Mouse (Mus musculus) liver, embryonic 14.5 days (tissue): Measurements from ENCODE around the gene Ttc16. TPM values are rescaled to one million over a fixed set of nuclear protein-coding genes. Genes with fewer than 3 reads are reported as not detected.

Experiments used
- ATAC-seq: fragments of 200-750 bp; cut with Nextera tagmentation; 2 replicates; pipeline ENCODE4 v1.8.0; 2017; ENCODE audit warnings: moderate number of reproducible peaks, mild to moderate bottlenecking, moderate library complexity; ENCODE audit not compliant: insufficient read depth
- DNase-seq, 3 experiments: peaks; one replicate each; pipeline ENCODE4 v3.0.0-alpha.2; 2012 to 2013; ENCODE audit warnings: low read depth in 3 of 3, low spot score in 3 of 3
- H3K27ac ChIP-seq: fragments of 300-500 bp; sonication (generic); 2 replicates; pipeline ENCODE4 v1.5.1; 2014; ENCODE audit warnings: moderate library complexity, mild to moderate bottlenecking, control low read depth, inconsistent platforms
- H3K27me3 ChIP-seq: fragments of 300-500 bp; sonication (generic); 2 replicates; pipeline ENCODE4 v1.6.1; 2014; ENCODE audit warnings: mild to moderate bottlenecking, low read length, moderate library complexity; ENCODE audit not compliant: control insufficient read depth, insufficient read depth
- H3K36me3 ChIP-seq: fragments of 300-500 bp; sonication (generic); replicated peaks from 2 replicates; pipeline ENCODE4 v1.6.1; 2014; ENCODE audit warnings: low read depth; ENCODE audit not compliant: control insufficient read depth, insufficient read depth
- H3K4me1 ChIP-seq, 2 experiments: fragments of 200-500 bp in 1 of 2; fragments of 300-500 bp in 1 of 2; sonication (generic) in 1 of 2; replicated peaks; 2 replicates each; pipeline ENCODE4 v1.6.1; 2012 to 2014; ENCODE audit warnings: antibody characterized with exemption in 1 of 2, inconsistent platforms in 1 of 2, low read length in 1 of 2; ENCODE audit not compliant: control insufficient read depth in 2 of 2, insufficient read depth in 2 of 2
- H3K4me2 ChIP-seq: fragments of 300-500 bp; sonication (generic); 2 replicates; pipeline ENCODE4 v1.6.1; 2014; ENCODE audit warnings: low read depth, mild to moderate bottlenecking, control low read depth, moderate library complexity
- H3K4me3 ChIP-seq, 2 experiments: fragments of 200-500 bp in 1 of 2; fragments of 300-500 bp in 1 of 2; sonication (generic) in 1 of 2; 2 replicates each; pipeline ENCODE4 v1.5.1; 2012 to 2014; ENCODE audit warnings: low read depth in 2 of 2, low read length in 2 of 2, mild to moderate bottlenecking in 2 of 2, control low read depth in 1 of 2, inconsistent platforms in 1 of 2, moderate library complexity in 1 of 2; ENCODE audit not compliant: insufficient read depth in 1 of 2
- H3K9ac ChIP-seq: fragments of 300-500 bp; sonication (generic); replicated peaks from 2 replicates; pipeline ENCODE4 v1.6.1; 2014; ENCODE audit warnings: mild to moderate bottlenecking, control low read depth, moderate library complexity
- H3K9me3 ChIP-seq: fragments of 300-500 bp; sonication (generic); 2 replicates; pipeline ENCODE4 v1.6.1; 2016; ENCODE audit warnings: low read length, mixed read lengths; ENCODE audit not compliant: control insufficient read depth
- CTCF ChIP-seq: IDR thresholded peaks from 2 replicates; pipeline ENCODE4 v1.5.1; 2016; ENCODE audit warnings: antibody characterized with exemption, low read depth, control low read depth
- EP300 ChIP-seq: IDR thresholded peaks from 2 replicates; pipeline ENCODE4 v1.6.1; 2016; ENCODE audit warnings: antibody characterized with exemption, low read depth
- WGBS: fragments of 180-500 bp; shearing (Covaris S2); extraction: QIAGEN DNeasy Blood & Tissue Kit; methylation state at CpG from one replicate; pipeline ENCODE4 v1.1.7; 2014; ENCODE audit not compliant: insufficient replicate concordance; 5-methylcytosine and 5-hydroxymethylcytosine counted together
- polyA plus RNA-seq, 2 experiments: library from polyadenylated mRNA; depleted of rRNA in 1 of 2; stranded (reverse) in 1 of 2; unstranded in 1 of 2; fragments of >200 nt; fragmentation: Nextera tagmentation in 1 of 2; extraction: Ambion mirVana in 1 of 2; gene quantifications; 2 replicates each; pipeline versions ENCODE4 v1.2.1 to v1.2.3; 2012 to 2014

Gene Ttc16
- polyA plus RNA-seq, 2 experiments, result 0.09 to 0.22 TPM

DNA sequence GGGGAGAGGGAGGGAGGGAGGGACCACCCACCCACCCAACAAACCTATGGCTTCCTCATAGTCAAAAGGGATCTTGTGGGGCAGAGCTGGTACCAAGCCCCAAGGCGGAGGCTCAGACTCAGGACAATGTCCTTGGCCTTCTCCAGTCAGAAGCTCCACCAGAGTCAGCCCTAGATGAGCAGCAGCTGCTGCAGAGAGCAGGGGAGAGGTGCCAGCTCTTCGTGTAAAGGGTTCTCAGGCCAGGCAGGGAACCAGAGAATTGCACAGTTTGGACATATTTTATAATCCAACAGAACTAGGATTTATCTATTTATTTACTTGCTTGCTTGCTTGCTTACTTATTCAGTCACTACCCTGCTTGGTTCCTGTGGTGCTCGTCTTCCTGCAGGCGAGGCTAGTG is 36.1 kb downstream of the Ttc16 start:
- Histone ChIP-seq H3K9me3 (no peaks in the 10 kb centered on the region), H3K9ac (no peak overlapping the region), H3K4me3 (no peak overlapping the region), H3K27me3 (peaks cover 5% of the 10 kb centered on the region; the same call in 1 of the 2 replicates), H3K4me2 (no peak overlapping the region), H3K4me1 (peaks cover 0 to 2% of the 10 kb centered on the region in 2 experiments; a peak in 1 of 4 replicates), H3K36me3 (no peaks in the 10 kb centered on the region), H3K27ac (no peak overlapping the region)
- no peak for TF ChIP-seq CTCF
- TF ChIP-seq EP300, result no peak
- DNase-seq, result no peak
- ATAC-seq, result no peak
- 55% methylated on average over 4 of the region's 4 CpGs for WGBS

- TF ChIP-seq EP300 (no peak), CTCF (no peak)
- Histone ChIP-seq H3K9ac (no peak overlapping the region), H3K9me3 (no peaks in the 10 kb centered on the region), H3K4me2 (no peak overlapping the region), H3K4me1 (peaks cover 0 to 2% of the 10 kb centered on the region in 2 experiments; a peak in 2 of 4 replicates), H3K36me3 (no peaks in the 10 kb centered on the region), H3K27me3 (peaks cover 5% of the 10 kb centered on the region; the same call in 1 of the 2 replicates), H3K4me3 (no peak overlapping the region), H3K27ac (no peak overlapping the region)
- ATAC-seq (0 out of 2 replicates have a peak, but pooled peaks have one; percentile 16), DNase-seq (no peak)
- 42% methylated on average over 6 of the region's 6 CpGs for WGBS
Observed at GRCm38 (mm10) chr2:32737008-32737407, 38.4 kb downstream of the Ttc16 start.

GRCm38 (mm10) chr2:32736306-32736829 is 39.1 kb downstream of the Ttc16 start:
- Histone ChIP-seq H3K27me3 (peaks cover 2% of the 10 kb centered on the region; the same call in 1 of the 2 replicates), H3K9ac (no peak overlapping the region), H3K36me3 (no peaks in the 10 kb centered on the region), H3K27ac (no peak overlapping the region), H3K4me1 (peaks cover 0 to 2% of the 10 kb centered on the region in 2 experiments; a peak in 2 of 4 replicates), H3K4me2 (no peak overlapping the region), H3K4me3 (no peak overlapping the region), H3K9me3 (no peaks in the 10 kb centered on the region)
- ATAC-seq (no peak), DNase-seq (no peak)
- TF ChIP-seq CTCF, result no peak
- no peak for TF ChIP-seq EP300
- 33% methylated on average over 3 of the region's 3 CpGs for WGBS

DNA sequence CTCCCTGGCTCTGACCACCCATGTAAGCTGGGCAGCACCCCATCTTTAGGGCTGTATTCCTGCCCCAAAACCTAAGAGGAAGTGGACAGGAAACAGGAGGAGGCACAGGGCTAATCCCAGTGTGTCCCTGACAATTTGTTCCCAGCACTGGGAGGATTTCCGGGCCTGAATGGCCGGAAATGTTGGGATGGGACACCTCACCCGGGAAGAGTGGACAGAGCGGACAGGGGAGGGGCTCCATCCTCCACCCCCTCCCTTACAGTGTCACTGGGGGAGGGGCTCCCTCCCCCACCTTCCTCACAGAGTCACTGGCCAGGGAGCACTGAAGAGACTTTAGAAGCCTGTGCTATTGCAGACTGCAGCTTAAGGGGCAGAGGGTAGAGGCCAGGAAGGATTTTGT is 40.5 kb downstream of the Ttc16 start:
- Histone ChIP-seq H3K36me3 (no peaks in the 10 kb centered on the region), H3K9me3 (no peaks in the 10 kb centered on the region), H3K9ac (no peak overlapping the region), H3K4me2 (no peak overlapping the region), H3K4me1 (peaks cover 0 to 4% of the 10 kb centered on the region in 2 experiments; a peak in 2 of 4 replicates), H3K27ac (no peak overlapping the region), H3K27me3 (no peaks in the 10 kb centered on the region), H3K4me3 (no peak overlapping the region)
- TF ChIP-seq EP300, result no peak
- no peak for TF ChIP-seq CTCF
- ATAC-seq, result peak; percentile 18; the same call in 1 of the 2 replicates
- no peak for DNase-seq
- 33% methylated on average over 4 of the region's 4 CpGs for WGBS

GRCm38 (mm10) chr2:32734480-32734879 is 41.0 kb downstream of the Ttc16 start:
- Histone ChIP-seq H3K9me3 (no peaks in the 10 kb centered on the region), H3K27me3 (no peaks in the 10 kb centered on the region), H3K9ac (no peak overlapping the region), H3K4me1 (peaks cover 0 to 4% of the 10 kb centered on the region in 2 experiments; a peak in 2 of 4 replicates), H3K4me2 (no peak overlapping the region), H3K36me3 (no peaks in the 10 kb centered on the region), H3K27ac (no peak overlapping the region), H3K4me3 (no peak overlapping the region)
- WGBS, result 37% methylated on average over 4 of the region's 4 CpGs
- TF ChIP-seq CTCF, result no peak
- TF ChIP-seq EP300, result no peak
- no peak for DNase-seq
- peak; percentile 23; the same call in 1 of the 2 replicates for ATAC-seq
